Mouse (Mus musculus) embryonic fibroblast, embryonic 13.5 days (primary cell): ENCODE data around the gene Gpcpd1.

Source experiments
- CTCF ChIP-seq: IDR thresholded peaks from 2 replicates; pipeline ENCODE4 v1.5.1; 2011; ENCODE audit warnings: mild to moderate bottlenecking, control low read depth, low read length, moderate library complexity, borderline replicate concordance; ENCODE audit not compliant: insufficient read depth
- POLR2A ChIP-seq: IDR thresholded peaks from 2 replicates; pipeline ENCODE4 v1.6.1; 2011; ENCODE audit warnings: low read depth, mild to moderate bottlenecking, control low read depth, low read length, moderate library complexity

DNA sequence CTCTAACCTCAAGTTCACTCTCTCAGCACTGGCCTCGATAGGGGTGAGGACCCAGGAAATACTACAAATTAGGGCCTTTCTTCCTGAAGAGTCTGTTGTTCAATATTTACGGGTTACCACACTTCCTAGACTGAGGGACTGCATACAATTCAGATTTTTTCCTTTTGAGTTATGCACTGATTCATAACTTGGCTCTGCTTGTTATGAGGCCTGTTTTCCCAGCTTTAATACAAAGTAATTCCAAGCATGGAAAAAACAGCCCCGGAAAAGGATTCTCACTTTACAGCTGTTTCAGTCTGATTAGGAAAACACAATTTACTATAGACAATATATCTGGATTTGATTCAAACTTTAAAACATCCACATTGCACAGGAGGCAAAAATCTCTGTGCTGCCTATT lies 1.5 kb downstream of the Gpcpd1 start:
- TF ChIP-seq CTCF (no peak), POLR2A (no peak)
